Mouse (Mus musculus) gastrocnemius, adult 18-20 months (tissue): ENCODE measurements around the gene 2010111I01Rik. TPM values are rescaled to one million over a fixed set of nuclear protein-coding genes. Genes with fewer than 3 reads are reported as not detected.
"Not testable (repeated sequence)": the region's sequence is repeated elsewhere in the genome, so short reads cannot be mapped to it uniquely, and the experiment has no call there.

Experiments used
- DNase-seq: peaks from one replicate; pipeline ENCODE4 v3.0.0; 2021; ENCODE audit warnings: low spot score
- total RNA-seq, 2 experiments: library from RNA; stranded (reverse); gene quantifications; 2 replicates each; pipeline ENCODE4 v1.2.3; 2021

Gene 2010111I01Rik
- total RNA-seq, 2 experiments from 2014 or later, result 46.4 to 82.7 TPM

GRCm38 (mm10) chr13:63311156-63311555 is 346.5 kb downstream of the 2010111I01Rik start:
- DNase-seq, result no peak

GRCm38 (mm10) chr13:63313247-63313646 is 348.6 kb downstream of the 2010111I01Rik start:
- DNase-seq, result no peak

GRCm38 (mm10) chr13:63313748-63314607 is 349.3 kb downstream of the 2010111I01Rik start:
- DNase-seq, result no peak

- no peak for DNase-seq
Measured at GRCm38 (mm10) chr13:63314608-63314920, 349.9 kb downstream of the 2010111I01Rik start.

- DNase-seq, result not testable (repeated sequence)
Measured at GRCm38 (mm10) chr13:63315111-63315510, 350.4 kb downstream of the 2010111I01Rik start.

GRCm38 (mm10) chr13:63315777-63316176 is 351.1 kb downstream of the 2010111I01Rik start:
- no peak for DNase-seq

GRCm38 (mm10) chr13:63316407-63316806 is 351.7 kb downstream of the 2010111I01Rik start:
- no peak for DNase-seq

- no peak for DNase-seq
Measured at GRCm38 (mm10) chr13:63317681-63318104, 353.0 kb downstream of the 2010111I01Rik start.

- DNase-seq, result no peak
Measured at GRCm38 (mm10) chr13:63319814-63320213, 355.1 kb downstream of the 2010111I01Rik start.

- DNase-seq, result peak; percentile 50
Measured at GRCm38 (mm10) chr13:63321689-63322088, 357.0 kb downstream of the 2010111I01Rik start.

GRCm38 (mm10) chr13:63322756-63323155 is 358.1 kb downstream of the 2010111I01Rik start:
- no peak for DNase-seq

- DNase-seq, result no peak
Measured at GRCm38 (mm10) chr13:63323286-63324075, 358.8 kb downstream of the 2010111I01Rik start.

- no peak for DNase-seq
Measured at GRCm38 (mm10) chr13:63324311-63324710, 359.6 kb downstream of the 2010111I01Rik start.

- no peak for DNase-seq
Measured at GRCm38 (mm10) chr13:63324978-63325848, 360.5 kb downstream of the 2010111I01Rik start.

- DNase-seq, result no peak
Measured at GRCm38 (mm10) chr13:63326015-63326414, 361.3 kb downstream of the 2010111I01Rik start.

- DNase-seq, result no peak
Measured at GRCm38 (mm10) chr13:63330236-63330860, 365.7 kb downstream of the 2010111I01Rik start.

- DNase-seq, result peak; percentile 71
Measured at GRCm38 (mm10) chr13:63331379-63331778, 366.7 kb downstream of the 2010111I01Rik start.

GRCm38 (mm10) chr13:63332576-63333300 is 368.0 kb downstream of the 2010111I01Rik start:
- peak; percentile 66 for DNase-seq

- no peak for DNase-seq
Measured at GRCm38 (mm10) chr13:63335421-63336134, 370.9 kb downstream of the 2010111I01Rik start.

- DNase-seq, result no peak
Measured at GRCm38 (mm10) chr13:63336335-63336734, 371.6 kb downstream of the 2010111I01Rik start.
